Mouse (Mus musculus) hindbrain, embryonic 11.5 days (tissue): ENCODE results near the gene Ammecr1. TPM values are rescaled to one million over a fixed set of nuclear protein-coding genes. Genes with fewer than 3 reads are reported as not detected.

ENCODE experiments used
- ATAC-seq: fragments of 200-750 bp; cut with Nextera tagmentation; 2 replicates; pipeline ENCODE4 v1.8.0; 2017; ENCODE audit warnings: mild to moderate bottlenecking, moderate TSS enrichment, moderate library complexity; ENCODE audit not compliant: low FRiP score
- DNase-seq: peaks from one replicate; pipeline ENCODE4 v3.0.0-alpha.2; 2015; ENCODE audit warnings: low spot score
- H3K27ac ChIP-seq: fragments of 300-500 bp; sonication (generic); 2 replicates; pipeline ENCODE4 v1.5.1; 2014; ENCODE audit warnings: mild to moderate bottlenecking, low read depth, low read length
- H3K27me3 ChIP-seq: fragments of 300-500 bp; sonication (generic); 2 replicates; pipeline ENCODE4 v1.6.1; 2014; ENCODE audit warnings: mild to moderate bottlenecking, low read length, moderate library complexity, mixed read lengths; ENCODE audit not compliant: control insufficient read depth, insufficient read depth
- H3K36me3 ChIP-seq: fragments of 300-500 bp; sonication (generic); 2 replicates; pipeline ENCODE4 v1.6.1; 2014; ENCODE audit warnings: mild to moderate bottlenecking, low read length, moderate library complexity, mixed read lengths; ENCODE audit not compliant: control insufficient read depth, insufficient read depth
- H3K4me1 ChIP-seq: fragments of 300-500 bp; sonication (generic); replicated peaks from 2 replicates; pipeline ENCODE4 v1.6.1; 2014; ENCODE audit warnings: low read length, mixed read lengths; ENCODE audit not compliant: control insufficient read depth, insufficient read depth
- H3K4me2 ChIP-seq: fragments of 300-500 bp; sonication (generic); replicated peaks from 2 replicates; pipeline ENCODE4 v1.6.1; 2014; ENCODE audit warnings: mild to moderate bottlenecking, low read depth, low read length
- H3K4me3 ChIP-seq: fragments of 300-500 bp; sonication (generic); 2 replicates; pipeline ENCODE4 v1.5.1; 2014; ENCODE audit warnings: low read depth, low read length
- H3K9ac ChIP-seq: fragments of 300-500 bp; sonication (generic); 2 replicates; pipeline ENCODE4 v1.6.1; 2014; ENCODE audit warnings: low read depth, low read length
- H3K9me3 ChIP-seq: fragments of 300-500 bp; sonication (generic); 2 replicates; pipeline ENCODE4 v1.6.1; 2016; ENCODE audit warnings: low read length; ENCODE audit not compliant: control insufficient read depth
- WGBS: fragments of 180-500 bp; shearing (Covaris S2); extraction: QIAGEN DNeasy Blood & Tissue Kit; methylation state at CpG from one replicate; pipeline ENCODE4 v1.1.7; 2014; 5-methylcytosine and 5-hydroxymethylcytosine counted together
- polyA plus RNA-seq: library from polyadenylated mRNA; unstranded; fragments of >200 nt; fragmentation: Nextera tagmentation; extraction: Ambion mirVana; gene quantifications from 2 replicates; pipeline ENCODE4 v1.2.1, GENCODE M21; 2014

Ammecr1 gene
- polyA plus RNA-seq = 12.3 and 15.0 TPM in 2 replicates

- ATAC-seq (peak; percentile 96), DNase-seq (peak; percentile 81)
- no peaks in the 10 kb centered on the region for H3K9me3 ChIP-seq
- H3K4me2 ChIP-seq = peak within 1 kb of the TSS; percentile 55
- H3K27me3 ChIP-seq = peaks cover 3% of the 10 kb centered on the region
- peak within 1 kb of the TSS; percentile 86 for H3K27ac ChIP-seq
- no peaks in the 10 kb centered on the region for H3K36me3 ChIP-seq
- H3K4me1 ChIP-seq = no peaks in the 10 kb centered on the region
- WGBS = 9% methylated on average over 62 of the region's 112 CpGs
- H3K4me3 ChIP-seq = peak within 1 kb of the TSS; percentile 61
- H3K9ac ChIP-seq = peak within 1 kb of the TSS; percentile 79
Measured at GRCm38 (mm10) chrX:142966008-142966966, at the start of gene Ammecr1. TSS of gene Ammecr1 (minus strand) at chrX:142966728.

DNA sequence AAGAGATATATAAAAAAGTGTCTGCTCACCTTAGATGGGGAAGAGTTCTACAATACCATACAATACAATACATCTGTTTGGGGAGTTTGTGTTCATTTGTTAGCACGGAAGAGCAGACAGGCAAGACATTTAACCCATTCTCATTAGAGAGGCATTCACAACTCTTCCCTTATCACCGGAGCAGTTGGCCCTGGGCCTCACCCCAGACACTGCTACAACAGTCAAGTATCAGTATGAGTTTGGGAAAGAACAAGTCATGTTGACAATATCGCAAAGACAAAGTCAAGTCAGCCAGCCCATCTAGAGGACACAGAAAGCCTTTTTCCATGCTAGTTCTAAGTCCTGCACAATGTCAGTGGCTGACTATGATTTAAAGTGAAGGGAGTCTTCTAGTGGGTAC lies 47.6 kb upstream of the Ammecr1 start:
- Histone ChIP-seq H3K36me3 (no peaks in the 10 kb centered on the region), H3K4me2 (no peak overlapping the region), H3K4me3 (no peak overlapping the region), H3K27ac (no peak overlapping the region), H3K27me3 (no peaks in the 10 kb centered on the region), H3K4me1 (no peaks in the 10 kb centered on the region), H3K9me3 (no peaks in the 10 kb centered on the region), H3K9ac (no peak overlapping the region)
- no peak for DNase-seq
- no peak for ATAC-seq
- 97% methylated on average over 3 of the region's 3 CpGs for WGBS

DNA sequence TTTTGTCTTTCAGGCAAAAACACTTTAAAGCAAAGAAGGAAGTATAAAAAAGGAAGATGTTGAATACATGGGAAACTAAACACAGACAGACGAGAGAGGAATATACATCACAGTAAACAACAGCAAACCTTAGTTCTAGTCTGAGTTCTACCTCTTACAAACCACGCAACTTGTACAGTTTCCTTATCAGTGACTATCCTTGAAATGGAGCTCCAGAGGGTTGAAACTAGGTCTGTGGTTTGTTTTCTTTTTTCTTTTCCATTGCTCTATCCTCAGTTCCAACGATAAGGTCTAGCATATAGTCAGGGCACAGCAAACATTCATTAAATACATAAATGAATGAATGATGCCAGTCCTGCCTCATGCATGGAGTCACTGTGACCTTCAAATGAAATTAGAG lies 45.8 kb upstream of the Ammecr1 start:
- no peak overlapping the region for H3K4me3 ChIP-seq
- ATAC-seq = no peak
- H3K9ac ChIP-seq = no peak overlapping the region
- 90% methylated on average over 3 of the region's 3 CpGs for WGBS
- no peaks in the 10 kb centered on the region for H3K9me3 ChIP-seq
- H3K27me3 ChIP-seq = no peaks in the 10 kb centered on the region
- no peak overlapping the region for H3K27ac ChIP-seq
- H3K4me1 ChIP-seq = no peaks in the 10 kb centered on the region
- DNase-seq = no peak
- H3K4me2 ChIP-seq = no peak overlapping the region
- H3K36me3 ChIP-seq = no peaks in the 10 kb centered on the region

- Histone ChIP-seq H3K9me3 (no peaks in the 10 kb centered on the region), H3K36me3 (no peaks in the 10 kb centered on the region), H3K9ac (no peak overlapping the region), H3K4me2 (no peak overlapping the region), H3K4me3 (no peak overlapping the region), H3K4me1 (no peaks in the 10 kb centered on the region), H3K27ac (no peak overlapping the region), H3K27me3 (no peaks in the 10 kb centered on the region)
- ATAC-seq (no peak), DNase-seq (no peak)
- 87% methylated on average over 4 of the region's 4 CpGs for WGBS
Measured at GRCm38 (mm10) chrX:143011865-143012264, 45.3 kb upstream of the Ammecr1 start.

DNA sequence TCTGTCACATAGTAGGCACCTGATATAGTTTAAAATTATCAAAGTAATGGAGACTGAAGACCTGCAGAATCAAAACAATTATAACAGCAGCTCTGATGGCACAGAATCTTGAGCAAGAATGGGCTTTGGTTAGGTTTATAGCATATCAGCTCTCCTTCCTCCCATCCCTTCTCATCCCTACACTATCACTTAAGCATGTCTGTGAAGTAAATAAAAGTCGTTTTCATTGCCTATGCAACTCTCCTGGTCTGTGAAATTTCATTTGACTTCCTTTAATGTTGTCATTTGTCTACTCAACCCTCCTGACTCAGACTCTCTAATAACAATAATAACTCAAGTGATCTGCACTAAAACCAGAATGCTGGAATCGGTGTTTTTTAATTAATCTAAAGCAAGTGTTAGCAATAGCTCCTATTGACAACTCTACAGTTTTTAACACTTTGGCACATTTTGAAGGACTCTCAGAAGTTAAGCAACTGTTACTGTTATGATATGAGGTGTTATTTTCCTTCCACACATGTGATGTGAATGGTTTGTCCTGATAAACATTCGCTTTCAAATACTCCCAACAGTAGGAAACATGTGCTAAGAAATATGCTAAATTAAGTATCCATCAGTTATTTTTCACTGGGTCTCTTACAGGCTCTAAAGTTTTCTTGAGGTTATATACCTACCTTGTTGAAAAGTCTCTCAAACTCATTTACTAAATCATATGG lies 37.8 kb upstream of the Ammecr1 start:
- 77% methylated on average over 3 of the region's 3 CpGs for WGBS
- Histone ChIP-seq H3K36me3 (no peaks in the 10 kb centered on the region), H3K27ac (no peak overlapping the region), H3K4me1 (no peaks in the 10 kb centered on the region), H3K4me2 (no peak overlapping the region), H3K9ac (no peak overlapping the region), H3K27me3 (no peaks in the 10 kb centered on the region), H3K9me3 (no peaks in the 10 kb centered on the region), H3K4me3 (no peak overlapping the region)
- ATAC-seq (no peak), DNase-seq (no peak)

GRCm38 (mm10) chrX:142997214-142997613 lies 30.7 kb upstream of the Ammecr1 start:
- Histone ChIP-seq H3K9me3 (no peaks in the 10 kb centered on the region), H3K4me2 (no peak overlapping the region), H3K4me1 (no peaks in the 10 kb centered on the region), H3K27ac (no peak overlapping the region), H3K4me3 (no peak overlapping the region), H3K36me3 (no peaks in the 10 kb centered on the region), H3K9ac (no peak overlapping the region), H3K27me3 (0 out of 2 replicates have a peak, but pooled peaks cover 2% of the 10 kb centered on the region)
- 71% methylated on average over 1 of the region's 1 CpGs for WGBS
- no peak for DNase-seq
- ATAC-seq = no peak

DNA sequence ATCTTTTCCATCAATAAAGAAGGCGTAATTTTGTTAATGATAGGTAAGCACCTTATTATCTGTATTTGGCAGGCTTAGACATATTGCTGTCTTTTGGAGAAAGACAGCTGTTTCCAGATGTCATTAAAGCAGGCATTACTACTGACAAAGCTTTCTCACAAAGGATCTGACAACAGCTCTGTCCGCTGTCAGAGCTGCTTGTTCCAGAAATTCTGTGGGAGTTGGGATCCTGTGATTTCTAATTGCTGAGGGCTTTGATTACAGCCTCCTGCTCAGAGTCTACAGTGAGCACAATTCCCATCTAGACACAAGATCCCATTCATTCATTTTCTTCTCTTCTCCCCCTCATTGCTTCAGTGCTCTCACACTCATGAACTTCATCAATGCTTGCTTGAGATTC lies 28.0 kb upstream of the Ammecr1 start:
- H3K4me3 ChIP-seq = no peak overlapping the region
- H3K9me3 ChIP-seq = no peaks in the 10 kb centered on the region
- H3K4me1 ChIP-seq = no peaks in the 10 kb centered on the region
- ATAC-seq (no peak), DNase-seq (no peak)
- no peak overlapping the region for H3K9ac ChIP-seq
- no peaks in the 10 kb centered on the region for H3K36me3 ChIP-seq
- no peak overlapping the region for H3K4me2 ChIP-seq
- H3K27me3 ChIP-seq = 0 out of 2 replicates have a peak, but pooled peaks cover 2% of the 10 kb centered on the region
- H3K27ac ChIP-seq = no peak overlapping the region
- WGBS = 76% methylated on average over 2 of the region's 2 CpGs

DNA sequence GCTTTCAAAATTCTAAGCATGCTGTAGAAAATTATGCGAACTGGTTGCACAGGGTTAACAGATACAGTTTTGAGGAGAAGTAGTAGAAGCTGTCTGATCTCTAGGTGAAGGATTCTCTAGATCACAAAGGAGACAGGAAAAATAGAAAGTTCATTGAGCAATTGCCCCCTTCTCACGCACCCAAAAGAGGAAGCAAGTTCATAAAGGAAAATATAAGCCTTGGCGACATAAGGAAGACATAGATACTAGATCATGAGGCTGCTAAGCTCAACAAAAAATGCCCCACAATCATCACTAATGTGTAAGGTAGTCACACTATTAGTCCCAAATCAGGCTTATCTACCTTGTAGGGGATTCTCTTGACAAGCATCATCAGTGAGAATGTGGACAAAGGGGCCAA lies 17.6 kb upstream of the Ammecr1 start:
- no peaks in the 10 kb centered on the region for H3K36me3 ChIP-seq
- no peak overlapping the region for H3K4me2 ChIP-seq
- 0 out of 2 replicates have a peak, but pooled peaks cover 2% of the 10 kb centered on the region for H3K27me3 ChIP-seq
- no peaks in the 10 kb centered on the region for H3K9me3 ChIP-seq
- ATAC-seq (no peak), DNase-seq (no peak)
- no peak overlapping the region for H3K4me3 ChIP-seq
- H3K27ac ChIP-seq = no peak overlapping the region
- H3K4me1 ChIP-seq = no peaks in the 10 kb centered on the region
- H3K9ac ChIP-seq = no peak overlapping the region
- WGBS = 96% methylated on average over 3 of the region's 3 CpGs
